Mouse (Mus musculus) limb, embryonic 15.5 days (tissue): ENCODE measurements at regions not wholly inside any gene's neighbourhood (a gene's known extent, or its start where the extent isn't known, plus 50 kb on each side); places are given as distances from the start of the nearest gene placed in this dataset.

Experiments used
- ATAC-seq: fragments of 200-750 bp; cut with Nextera tagmentation; 2 replicates; pipeline ENCODE4 v1.8.0; 2017; ENCODE audit warnings: low read depth, moderate TSS enrichment; ENCODE audit not compliant: insufficient number of reproducible peaks, low FRiP score, low TSS enrichment
- H3K27ac ChIP-seq: fragments of 300-500 bp; sonication (generic); 2 replicates; pipeline ENCODE4 v1.5.1; 2015; ENCODE audit warnings: moderate library complexity, mild to moderate bottlenecking, inconsistent platforms
- H3K27me3 ChIP-seq: fragments of 300-500 bp; sonication (generic); 2 replicates; pipeline ENCODE4 v1.6.1; 2015; ENCODE audit warnings: inconsistent platforms
- H3K36me3 ChIP-seq: fragments of 300-500 bp; sonication (generic); 2 replicates; pipeline ENCODE4 v1.6.1; 2015; ENCODE audit warnings: inconsistent platforms
- H3K4me1 ChIP-seq: fragments of 300-500 bp; sonication (generic); 2 replicates; pipeline ENCODE4 v1.6.1; 2015; ENCODE audit warnings: inconsistent platforms
- H3K4me2 ChIP-seq: fragments of 300-500 bp; sonication (generic); 2 replicates; pipeline ENCODE4 v1.6.1; 2015; ENCODE audit warnings: mild to moderate bottlenecking, inconsistent platforms
- H3K4me3 ChIP-seq: fragments of 300-500 bp; sonication (generic); 2 replicates; pipeline ENCODE4 v1.5.1; 2015; ENCODE audit warnings: mild to moderate bottlenecking, inconsistent platforms
- H3K9ac ChIP-seq: fragments of 300-500 bp; sonication (generic); 2 replicates; pipeline ENCODE4 v1.6.1; 2015; ENCODE audit warnings: inconsistent platforms
- H3K9me3 ChIP-seq: fragments of 300-500 bp; sonication (generic); 2 replicates; pipeline ENCODE4 v1.6.1; 2016; ENCODE audit warnings: inconsistent platforms
- WGBS: fragments of 180-500 bp; shearing (Covaris S2); methylation state at CpG from one replicate; pipeline ENCODE4 v1.1.7; 2015; 5-methylcytosine and 5-hydroxymethylcytosine counted together

- H3K4me1 ChIP-seq: peaks cover 17% of the 10 kb centered on the region
- H3K4me2 ChIP-seq: no peak overlapping the region
- H3K36me3 ChIP-seq: no peaks in the 10 kb centered on the region
- no peak for ATAC-seq
- H3K9me3 ChIP-seq: no peaks in the 10 kb centered on the region
- H3K27me3 ChIP-seq: no peaks in the 10 kb centered on the region
- WGBS: 43% methylated on average over 10 of the region's 10 CpGs
- no peak overlapping the region for H3K9ac ChIP-seq
- no peak overlapping the region for H3K27ac ChIP-seq
- H3K4me3 ChIP-seq: no peak overlapping the region
These were observed 144.7 kb downstream of the Bcl11b start for GRCm38 (mm10) chr12:107858536-107859280.

- 17% methylated on average over 7 of the region's 8 CpGs for WGBS
- no peak overlapping the region for H3K4me2 ChIP-seq
- H3K9me3 ChIP-seq: no peaks in the 10 kb centered on the region
- no peak for ATAC-seq
- no peaks in the 10 kb centered on the region for H3K36me3 ChIP-seq
- H3K4me1 ChIP-seq: peaks cover 17% of the 10 kb centered on the region
- no peak overlapping the region for H3K9ac ChIP-seq
- H3K27ac ChIP-seq: no peak overlapping the region
- no peaks in the 10 kb centered on the region for H3K27me3 ChIP-seq
- no peak overlapping the region for H3K4me3 ChIP-seq
These were observed 143.7 kb downstream of the Bcl11b start for GRCm38 (mm10) chr12:107859750-107860149.

- Histone ChIP-seq H3K27ac (no peak overlapping the region), H3K4me3 (no peak overlapping the region), H3K9ac (no peak overlapping the region), H3K36me3 (no peaks in the 10 kb centered on the region), H3K4me2 (no peak overlapping the region), H3K4me1 (peaks cover 17% of the 10 kb centered on the region), H3K27me3 (no peaks in the 10 kb centered on the region), H3K9me3 (no peaks in the 10 kb centered on the region)
- 69% methylated on average over 6 of the region's 6 CpGs for WGBS
- no peak for ATAC-seq
These were observed 143.0 kb downstream of the Bcl11b start for GRCm38 (mm10) chr12:107860358-107860757.
